Comparison of ENCODE assay signal across 13 mouse cellular contexts in genomic region chr15:102750241-102750640, GRCm38 (mm10). TPM values are rescaled to one million over a fixed set of nuclear protein-coding genes. Genes with fewer than 3 reads are reported as not detected.
DNase-seq lines count a peak whose midpoint lies in the region; ATAC-seq lines count a peak whose summit lies in the region.
"Had no signal": no experiment of that assay in that cellular context is flagged by ENCODE, and none has a peak within 500 bp of the region (broad histone marks: within the 10 kb centered on the region; RNA-seq: fewer than 3 reads in every experiment).

No protein-coding gene starts in this region.

- H3K9me3 ChIP-seq in forebrain, embryonic 16.5 days (ENCODE audit: control insufficient read depth, low read length): no peaks in the 10 kb centered on the region
- no peaks in the 10 kb centered on the region for H3K9me3 ChIP-seq in forebrain, embryonic 11.5 days (ENCODE audit: control insufficient read depth, low read length)
- no peaks in the 10 kb centered on the region for H3K9me3 ChIP-seq in intestine, embryonic 16.5 days (ENCODE audit: control insufficient read depth, low read length)
- H3K9me3 ChIP-seq: hindbrain, embryonic 10.5 days; liver, embryonic 12.5 days; megakaryocyte, embryonic 14.5 days had no signal

- H3K4me2 ChIP-seq in forebrain, embryonic 16.5 days (ENCODE audit: low read length): no peak overlapping the region
- H3K4me2 ChIP-seq in forebrain, embryonic 11.5 days (ENCODE audit: low read depth, low read length, severe bottlenecking): no peak overlapping the region
- H3K4me2 ChIP-seq in intestine, embryonic 16.5 days (ENCODE audit: low read depth, low read length): no peak overlapping the region
- H3K4me2 ChIP-seq: liver, embryonic 12.5 days had no signal

- peak overlapping the region; percentile 62; the same call in 1 of the 2 replicates for H3K27ac ChIP-seq in forebrain, embryonic 16.5 days (ENCODE audit: low read length)
- no peak overlapping the region for H3K27ac ChIP-seq in forebrain, embryonic 11.5 days (ENCODE audit: low read depth, low read length)
- H3K27ac ChIP-seq in intestine, embryonic 16.5 days (ENCODE audit: low read length): no peak overlapping the region
- H3K27ac ChIP-seq: hindbrain, embryonic 10.5 days; liver, embryonic 12.5 days had no signal

- no peak overlapping the region for H3K4me3 ChIP-seq in forebrain, embryonic 16.5 days (replicated peaks; ENCODE audit: low read length)
- H3K4me3 ChIP-seq in forebrain, embryonic 11.5 days (ENCODE audit: low read depth, low read length): no peak overlapping the region
- no peak overlapping the region for H3K4me3 ChIP-seq in intestine, embryonic 16.5 days (ENCODE audit: low read length)
- H3K4me3 ChIP-seq: hindbrain, embryonic 10.5 days; liver, embryonic 12.5 days; megakaryocyte, embryonic 14.5 days; myocyte had no signal

- H3K4me1 ChIP-seq in forebrain, embryonic 16.5 days (replicated peaks; ENCODE audit: control insufficient read depth, insufficient read depth, low read length): peaks cover 35% of the 10 kb centered on the region
- peaks cover 16% of the 10 kb centered on the region for H3K4me1 ChIP-seq in forebrain, embryonic 11.5 days (replicated peaks; ENCODE audit: control insufficient read depth, insufficient read depth, low read length)
- H3K4me1 ChIP-seq in intestine, embryonic 16.5 days (ENCODE audit: control insufficient read depth, insufficient read depth, low read length): peaks cover 14% of the 10 kb centered on the region; the same call in 1 of the 2 replicates
- H3K4me1 ChIP-seq: liver, embryonic 12.5 days had no signal

- no peaks in the 10 kb centered on the region for H3K36me3 ChIP-seq in forebrain, embryonic 16.5 days (ENCODE audit: control insufficient read depth, insufficient read depth)
- no peaks in the 10 kb centered on the region for H3K36me3 ChIP-seq in forebrain, embryonic 11.5 days (ENCODE audit: control insufficient read depth, insufficient read depth, low read length)
- no peaks in the 10 kb centered on the region for H3K36me3 ChIP-seq in intestine, embryonic 16.5 days (ENCODE audit: control insufficient read depth, insufficient read depth, low read length)
- H3K36me3 ChIP-seq: hindbrain, embryonic 10.5 days; liver, embryonic 12.5 days had no signal

- no peak for ATAC-seq in forebrain, embryonic 16.5 days
- ATAC-seq in forebrain, embryonic 11.5 days (replicated peaks; ENCODE audit: low FRiP score): no peak
- no peak for ATAC-seq in intestine, embryonic 16.5 days
- ATAC-seq: liver, embryonic 12.5 days had no signal

- WGBS in forebrain, embryonic 16.5 days: 53% methylated on average over 5 of the region's 5 CpGs
- 82% methylated on average over 5 of the region's 5 CpGs for WGBS in forebrain, embryonic 11.5 days
- WGBS in intestine, embryonic 16.5 days: 65% methylated on average over 5 of the region's 5 CpGs

- DNase-seq in forebrain, embryonic 11.5 days (ENCODE audit: low spot score): no peak
- DNase-seq in lung, postnatal 14 days: peak; percentile 26
- no peak for DNase-seq in lung, adult 18-20 months
- peak; percentile 44 for DNase-seq in gastrocnemius, postnatal 14 days
- peak; percentile 67 to 75 for DNase-seq in layer of hippocampus, postnatal 14 days (ENCODE audit: low spot score in 2 of 2)
- no peak for DNase-seq in adrenal gland, postnatal 25 days
- DNase-seq: kidney, adult 11 months had no signal

- intact Hi-C loops in gastrocnemius, postnatal 14 days (cut with DNase I; ENCODE audit: low total_unique reads): loop anchor here (10.0 kb wide), 1 partner anchor 425 kb away; no protein-coding TSS in a partner anchor

- no peaks in the 10 kb centered on the region; the same call in 1 of the 2 replicates for H3K27me3 ChIP-seq in forebrain, embryonic 16.5 days (replicated peaks; ENCODE audit: control insufficient read depth, insufficient read depth, low read length)
- peaks cover 56% of the 10 kb centered on the region for H3K27me3 ChIP-seq in forebrain, embryonic 11.5 days (ENCODE audit: control insufficient read depth, insufficient read depth, low read length)
- H3K27me3 ChIP-seq in intestine, embryonic 16.5 days (replicated peaks; ENCODE audit: control insufficient read depth, insufficient read depth, low read length): peaks cover 61% of the 10 kb centered on the region

- no peak overlapping the region for H3K9ac ChIP-seq in forebrain, embryonic 16.5 days (replicated peaks; ENCODE audit: low read depth, low read length)
- no peak overlapping the region for H3K9ac ChIP-seq in forebrain, embryonic 11.5 days (ENCODE audit: low read length)
- no peak overlapping the region for H3K9ac ChIP-seq in intestine, embryonic 16.5 days (ENCODE audit: low read depth, low read length)
- H3K9ac ChIP-seq: liver, embryonic 12.5 days had no signal

RNA-seq across cellular contexts. Expression of gene Calcoco1, which starts 28.3 kb away (rescaled TPM):
- 80.6 and 87.7 TPM in 2 replicates for polyA plus RNA-seq in forebrain, embryonic 16.5 days (2015; fragmentation: Nextera tagmentation; extraction: Ambion mirVana)
- polyA plus RNA-seq in forebrain, embryonic 11.5 days (2014; fragmentation: Nextera tagmentation; extraction: Ambion mirVana): 30.4 and 31.1 TPM in 2 replicates
- 10 to 100 TPM; 44.1 to 56.5 TPM for total RNA-seq in gastrocnemius, postnatal 14 days (2021)
- 10 to 100 TPM; 66.9 to 69.6 TPM for total RNA-seq in layer of hippocampus, postnatal 14 days (2021)
- 105 and 147 TPM in 2 replicates for total RNA-seq in adrenal gland, postnatal 25 days (2021)
- 26.5 and 27.0 TPM in 2 replicates for polyA plus RNA-seq in intestine, embryonic 16.5 days (2015; fragmentation: Nextera tagmentation; extraction: Ambion mirVana)

Comparison
In these comparisons a context has a peak if more than half of its experiments do, and no peak if none do; other contexts are left out.
1. DNase-seq: peak in lung, postnatal 14 days (single experiment), gastrocnemius, postnatal 14 days (single experiment) and layer of hippocampus, postnatal 14 days (2 of 2); none in forebrain, embryonic 11.5 days (single experiment), lung, adult 18-20 months (0 of 2) and adrenal gland, postnatal 25 days (single experiment).